Mouse (Mus musculus): ENCODE data around the gene Defb47. TPM values are rescaled to one million over a fixed set of nuclear protein-coding genes. Genes with fewer than 3 reads are reported as not detected.

The Defb47 gene
- polyA plus RNA-seq, 1 experiment: not detected

GRCm38 (mm10) chr14:62998977-62999376, 1.1 kb downstream of the Defb47 start:
- TF ChIP-seq POLR2A (IDR thresholded peaks at IDR 0.05; ENCODE audit: extremely low read depth, insufficient read depth, low read length): no peak
- no peak for TF ChIP-seq CTCF (IDR thresholded peaks at IDR 0.05; ENCODE audit: extremely low read depth, insufficient read depth, low read length)
- Histone ChIP-seq H3K27ac (ENCODE audit: insufficient read depth, low read length) (no peak overlapping the region), H3K4me1 (ENCODE audit: control insufficient read depth, insufficient read depth, low read length) (no peaks in the 10 kb centered on the region), H3K4me3 (ENCODE audit: insufficient read depth, low read length) (no peak overlapping the region)

- Histone ChIP-seq H3K27ac (ENCODE audit: insufficient read depth, low read length) (no peak overlapping the region), H3K4me1 (ENCODE audit: control insufficient read depth, insufficient read depth, low read length) (no peaks in the 10 kb centered on the region), H3K4me3 (ENCODE audit: insufficient read depth, low read length) (no peak overlapping the region)
- no peak for TF ChIP-seq POLR2A (IDR thresholded peaks at IDR 0.05; ENCODE audit: extremely low read depth, insufficient read depth, low read length)
- no peak for TF ChIP-seq CTCF (IDR thresholded peaks at IDR 0.05; ENCODE audit: extremely low read depth, insufficient read depth, low read length)
These were observed 4.7 kb downstream of the Defb47 start for GRCm38 (mm10) chr14:63002588-63002987.

- TF ChIP-seq POLR2A (IDR thresholded peaks at IDR 0.05; ENCODE audit: extremely low read depth, insufficient read depth, low read length): no peak
These were observed 13.6 kb downstream of the Defb47 start, which contains the start of gene Defb43 for GRCm38 (mm10) chr14:63011471-63011870. Gene Defb43 (plus strand): TSS chr14:63011771.

GRCm38 (mm10) chr14:63013082-63013481, 15.2 kb downstream of the Defb47 start:
- H3K27ac ChIP-seq (ENCODE audit: insufficient read depth, low read length): no peak overlapping the region
- TF ChIP-seq CTCF (IDR thresholded peaks at IDR 0.05; ENCODE audit: extremely low read depth, insufficient read depth, low read length) (no peak), POLR2A (IDR thresholded peaks at IDR 0.05; ENCODE audit: extremely low read depth, insufficient read depth, low read length) (no peak)
- no peak overlapping the region for H3K4me3 ChIP-seq (ENCODE audit: insufficient read depth, low read length)
- no peaks in the 10 kb centered on the region for H3K4me1 ChIP-seq (ENCODE audit: control insufficient read depth, insufficient read depth, low read length)

More at GRCm38 (mm10) chr14:63011471-63011870, 13.6 kb downstream of the Defb47 start, which contains the start of gene Defb43:
- Histone ChIP-seq H3K4me3 (ENCODE audit: insufficient read depth, low read length) (no peak within 1 kb of the TSS), H3K4me1 (ENCODE audit: control insufficient read depth, insufficient read depth, low read length) (no peaks in the 10 kb centered on the region), H3K27ac (ENCODE audit: insufficient read depth, low read length) (no peak within 1 kb of the TSS)

GRCm38 (mm10) chr14:63014667-63015066, 16.8 kb downstream of the Defb47 start:
- Histone ChIP-seq H3K4me3 (ENCODE audit: insufficient read depth, low read length) (no peak overlapping the region), H3K4me1 (ENCODE audit: control insufficient read depth, insufficient read depth, low read length) (no peaks in the 10 kb centered on the region), H3K27ac (ENCODE audit: insufficient read depth, low read length) (no peak overlapping the region)
- no peak for TF ChIP-seq POLR2A (IDR thresholded peaks at IDR 0.05; ENCODE audit: extremely low read depth, insufficient read depth, low read length)
- TF ChIP-seq CTCF (IDR thresholded peaks at IDR 0.05; ENCODE audit: extremely low read depth, insufficient read depth, low read length): no peak

- Histone ChIP-seq H3K4me3 (ENCODE audit: insufficient read depth, low read length) (no peak overlapping the region), H3K27ac (ENCODE audit: insufficient read depth, low read length) (no peak overlapping the region), H3K4me1 (ENCODE audit: control insufficient read depth, insufficient read depth, low read length) (no peaks in the 10 kb centered on the region)
- TF ChIP-seq CTCF (IDR thresholded peaks at IDR 0.05; ENCODE audit: extremely low read depth, insufficient read depth, low read length) (no peak), POLR2A (IDR thresholded peaks at IDR 0.05; ENCODE audit: extremely low read depth, insufficient read depth, low read length) (no peak)
These were observed 22.8 kb downstream of the Defb47 start for GRCm38 (mm10) chr14:63020524-63021156.

GRCm38 (mm10) chr14:63046691-63047090, 48.8 kb downstream of the Defb47 start, which contains the start of gene Defb42:
Gene Defb42 (plus strand): TSS chr14:63046991.
- TF ChIP-seq POLR2A (IDR thresholded peaks at IDR 0.05; ENCODE audit: extremely low read depth, insufficient read depth, low read length) (no peak), CTCF (IDR thresholded peaks at IDR 0.05; ENCODE audit: extremely low read depth, insufficient read depth, low read length) (no peak)
- Histone ChIP-seq H3K27ac (ENCODE audit: insufficient read depth, low read length) (no peak within 1 kb of the TSS), H3K4me3 (ENCODE audit: insufficient read depth, low read length) (no peak within 1 kb of the TSS), H3K4me1 (ENCODE audit: control insufficient read depth, insufficient read depth, low read length) (no peaks in the 10 kb centered on the region)

GRCm38 (mm10) chr14:63049910-63050370, 52.1 kb downstream of the Defb47 start, which contains the start of gene Defb30:
Gene Defb30 (minus strand): TSS chr14:63049960.
- no peak within 1 kb of the TSS for H3K27ac ChIP-seq (ENCODE audit: insufficient read depth, low read length)
- no peak within 1 kb of the TSS for H3K4me3 ChIP-seq (ENCODE audit: insufficient read depth, low read length)
- TF ChIP-seq CTCF (IDR thresholded peaks at IDR 0.05; ENCODE audit: extremely low read depth, insufficient read depth, low read length): no peak
- TF ChIP-seq POLR2A (IDR thresholded peaks at IDR 0.05; ENCODE audit: extremely low read depth, insufficient read depth, low read length): no peak
- H3K4me1 ChIP-seq (ENCODE audit: control insufficient read depth, insufficient read depth, low read length): no peaks in the 10 kb centered on the region

Other genes starting within 250 kb of the Defb47 start
- 13.7 and 20.2 TPM in 2 replicates for gene Ints6, start 236.9 kb upstream of the Defb47 start, polyA plus RNA-seq (2012; rRNA removed)
- 10.7 and 11.0 TPM in 2 replicates for gene Wdfy2, start 160.4 kb upstream of the Defb47 start, polyA plus RNA-seq (2012; rRNA removed)
- not detected in 2 replicates for gene Defb48, start 13.6 kb upstream of the Defb47 start, polyA plus RNA-seq (2012; rRNA removed)
- not detected in 2 replicates for gene Defb43, start 13.7 kb downstream of the Defb47 start, polyA plus RNA-seq (2012; rRNA removed)
- 0.57 and 0.86 TPM in 2 replicates for gene Defb42, start 48.9 kb downstream of the Defb47 start, polyA plus RNA-seq (2012; rRNA removed)
- gene Defb30, start 51.9 kb downstream of the Defb47 start, polyA plus RNA-seq (2012; rRNA removed): 0.10 TPM in 1 of 2 replicates, not detected in the other

All from cortical plate, adult 2 months (tissue).